Mouse (Mus musculus) activated CD4-positive, CD25-positive, alpha-beta regulatory T cell, adult 9 weeks (primary cell): Measurements from ENCODE around the gene Gm13199. TPM values are rescaled to one million over a fixed set of nuclear protein-coding genes. Genes with fewer than 3 reads are reported as not detected.

Source experiments
- polyA plus RNA-seq: library from polyadenylated mRNA; unstranded; fragments of 100-300 nt; shearing (Covaris generic); gene quantifications from one replicate; pipeline ENCODE4 v1.2.1, GENCODE M21; 2017

Gm13199 gene
- polyA plus RNA-seq = 2.3 TPM

DNA sequence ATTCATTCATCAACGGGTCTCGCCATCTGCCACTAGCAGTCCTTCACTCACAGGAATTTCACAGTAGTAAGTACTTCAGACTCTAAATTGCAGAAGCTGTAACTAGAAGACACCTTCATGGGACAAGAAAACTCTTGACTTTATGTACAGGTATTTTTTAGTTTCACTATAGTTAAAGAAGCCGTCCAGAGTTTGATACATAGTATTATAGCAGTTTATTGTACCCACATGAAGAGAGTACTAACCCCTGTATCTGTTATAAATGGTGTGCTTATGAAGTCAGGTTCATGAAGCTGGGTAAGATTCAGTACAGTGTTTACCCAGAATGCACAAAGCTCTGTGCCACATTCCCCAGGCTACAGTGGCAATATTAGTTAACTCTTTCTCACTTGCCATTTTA, at the start of gene Gm13199:
Gm13199 (minus strand) TSS at position 101 of the 400 bp plus-strand sequence.

DNA sequence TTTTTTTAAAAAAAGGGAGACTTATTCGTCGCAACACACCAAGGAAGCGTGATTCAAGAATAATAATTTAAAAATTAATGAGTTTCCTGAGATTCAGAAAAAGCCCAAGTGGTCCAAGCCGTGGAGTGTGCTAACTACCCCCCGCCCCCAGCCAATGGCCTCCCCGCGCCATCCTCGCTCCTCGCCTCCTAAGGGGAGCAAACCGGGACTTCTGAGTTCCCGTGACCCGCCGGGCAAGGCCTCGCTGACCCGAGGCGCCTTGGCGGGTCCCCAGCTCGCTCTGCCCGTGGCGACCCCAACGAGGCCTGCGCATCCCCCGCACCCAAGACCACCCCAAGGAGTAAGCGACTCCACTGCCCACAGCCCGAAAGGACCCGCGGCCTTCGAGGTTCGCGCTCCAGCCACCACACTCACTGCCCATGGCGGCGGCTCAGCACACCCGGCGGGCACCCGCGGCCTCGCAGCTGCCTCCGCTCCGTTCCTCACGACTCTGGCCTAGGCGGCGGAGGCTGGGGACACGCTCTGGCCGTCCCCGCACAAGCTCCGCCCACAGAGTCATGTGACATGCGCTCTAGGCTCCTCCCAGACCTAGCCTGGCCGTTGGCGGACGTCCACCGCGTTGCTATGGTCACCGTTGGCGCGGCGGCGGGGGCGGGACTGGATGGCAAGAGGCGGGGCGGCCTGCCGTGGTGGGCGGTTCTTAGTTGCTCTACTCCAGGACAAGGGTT, 32.3 kb upstream of the Gm13199 start, which contains the start of gene Sec61a2:
Sec61a2 (minus strand) TSS at position 590 of the 728 bp plus-strand sequence.

DNA sequence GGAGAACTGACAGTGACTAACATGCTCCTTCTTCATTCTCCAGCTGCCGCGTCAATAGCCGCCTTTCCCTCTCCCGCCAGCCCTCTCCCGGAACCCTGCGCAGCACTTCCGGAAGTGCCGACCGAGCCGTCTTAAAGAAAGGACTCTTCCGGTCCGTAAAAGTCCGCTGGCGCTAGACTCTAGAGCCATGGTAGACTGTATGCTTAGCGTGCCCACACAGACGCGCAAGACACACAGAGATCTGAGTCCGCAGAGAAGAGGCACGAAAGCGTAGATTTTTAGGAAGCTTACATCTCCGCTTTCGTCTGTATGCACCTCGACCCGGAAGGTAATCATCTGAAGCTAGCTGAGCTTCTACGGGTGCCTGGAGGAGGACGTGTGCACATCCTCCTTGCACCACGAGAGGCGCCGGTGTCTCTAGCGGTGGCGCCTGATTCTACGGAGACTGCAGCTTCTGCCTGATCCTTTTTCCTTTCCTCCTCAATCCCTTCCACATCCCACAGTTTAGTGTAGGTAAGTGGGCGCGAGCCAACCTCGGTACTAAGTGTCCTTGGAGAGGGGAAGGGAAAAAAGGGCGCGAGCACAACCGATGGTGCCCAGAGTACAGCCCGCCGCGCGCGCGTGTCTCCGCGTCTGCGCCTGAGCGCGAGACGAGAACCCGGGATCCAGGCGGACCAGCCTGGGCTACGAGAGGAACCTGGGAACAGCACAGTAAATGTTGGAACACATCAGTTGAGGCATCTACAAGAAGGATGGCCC, 17.7 kb downstream of the Gm13199 start, which contains the start of the genes Nudt5 and Cdc123:
Nudt5 (plus strand) TSS at position 147 of the 759 bp plus-strand sequence.
Cdc123 (minus strand) TSS at position 292 of the 759 bp plus-strand sequence.

Other genes with a start within 250 kb of the Gm13199 start
- gene Camk1d, start 148.4 kb downstream of the Gm13199 start, polyA plus RNA-seq = 21.4 TPM
- 51.3 TPM for gene Nudt5, start 17.9 kb downstream of the Gm13199 start, polyA plus RNA-seq
- 200 TPM for gene Cdc123, start 17.8 kb downstream of the Gm13199 start, polyA plus RNA-seq
- 23.1 TPM for gene Sec61a2, start 32.5 kb upstream of the Gm13199 start, polyA plus RNA-seq
- not detected for gene Dhtkd1, start 79.9 kb upstream of the Gm13199 start, polyA plus RNA-seq
- 19.2 TPM for gene Upf2, start 88.5 kb upstream of the Gm13199 start, polyA plus RNA-seq